Mouse (Mus musculus) ES-E14 (cell line): ENCODE results near the gene Serping1.

Experiments used
- HCFC1 ChIP-seq: IDR thresholded peaks from 2 replicates; pipeline ENCODE4 v1.6.1; 2012; ENCODE audit warnings: low read length, inconsistent platforms, borderline replicate concordance; ENCODE audit not compliant: insufficient read depth
- MAFK ChIP-seq: IDR thresholded peaks from 2 replicates; pipeline ENCODE4 v1.6.1; 2014; ENCODE audit warnings: mild to moderate bottlenecking, low read depth, low read length, inconsistent platforms; ENCODE audit not compliant: insufficient read depth
- ZC3H11A ChIP-seq: IDR thresholded peaks from 2 replicates; pipeline ENCODE4 v1.6.1; 2012; ENCODE audit warnings: low read depth, mild to moderate bottlenecking, inconsistent platforms, low read length, borderline replicate concordance
- ZNF384 ChIP-seq: IDR thresholded peaks from 2 replicates; pipeline ENCODE4 v1.6.1; 2012; ENCODE audit warnings: low read depth, low read length, inconsistent platforms

- no peak for TF ChIP-seq ZC3H11A
- no peak for TF ChIP-seq HCFC1
- no peak for TF ChIP-seq MAFK
- no peak for TF ChIP-seq ZNF384
Measured at GRCm38 (mm10) chr2:84740608-84741333, 34.5 kb downstream of the Serping1 start.
